Mouse (Mus musculus): ENCODE measurements around the gene Tbc1d5.
"Not testable (repeated sequence)": the region's sequence is repeated elsewhere in the genome, so short reads cannot be mapped to it uniquely, and the experiment has no call there.

Tbc1d5 gene

DNA sequence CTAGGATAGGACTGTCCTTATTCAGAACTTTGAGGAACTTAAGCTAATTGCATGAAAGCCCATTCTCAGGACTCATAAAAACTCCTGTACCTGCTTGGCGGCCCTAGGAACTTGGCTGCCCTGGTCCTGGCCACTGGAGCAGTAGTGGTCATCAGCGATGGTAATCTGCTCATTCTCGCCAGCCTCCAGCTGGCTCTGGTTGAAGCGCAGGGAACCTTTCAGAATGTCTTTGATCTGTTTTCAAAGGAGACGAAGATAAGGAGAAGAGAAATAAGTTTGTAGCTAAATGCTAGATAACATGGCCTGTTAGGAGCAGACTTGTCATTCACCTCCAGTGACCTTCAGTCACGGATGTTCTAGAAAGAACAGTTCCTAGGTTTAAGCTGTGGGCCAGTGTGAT lies 437.8 kb downstream of the Tbc1d5 start:
- no peak for DNase-seq (ENCODE audit: low read depth, low spot score)

DNA sequence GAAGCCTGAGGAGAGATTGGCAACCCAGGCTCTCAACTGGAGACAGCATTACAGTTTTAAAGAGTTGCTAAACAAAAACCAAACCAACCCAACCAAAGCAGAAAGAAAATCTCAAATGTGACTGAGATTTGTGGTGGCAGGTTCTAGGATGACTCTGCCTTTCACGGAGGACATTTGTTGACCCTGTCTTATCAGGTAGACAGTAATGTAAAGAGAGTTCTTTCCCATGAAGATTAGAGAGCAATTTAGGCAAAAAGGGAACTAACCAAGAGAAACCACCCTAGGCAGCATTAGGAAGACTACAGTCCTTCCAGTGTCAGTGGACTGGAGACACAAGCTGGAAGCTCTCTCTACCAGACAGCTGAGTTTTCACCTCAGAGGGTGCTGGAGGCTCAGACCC lies 438.3 kb downstream of the Tbc1d5 start:
- no peak for DNase-seq (ENCODE audit: low read depth, low spot score)

DNA sequence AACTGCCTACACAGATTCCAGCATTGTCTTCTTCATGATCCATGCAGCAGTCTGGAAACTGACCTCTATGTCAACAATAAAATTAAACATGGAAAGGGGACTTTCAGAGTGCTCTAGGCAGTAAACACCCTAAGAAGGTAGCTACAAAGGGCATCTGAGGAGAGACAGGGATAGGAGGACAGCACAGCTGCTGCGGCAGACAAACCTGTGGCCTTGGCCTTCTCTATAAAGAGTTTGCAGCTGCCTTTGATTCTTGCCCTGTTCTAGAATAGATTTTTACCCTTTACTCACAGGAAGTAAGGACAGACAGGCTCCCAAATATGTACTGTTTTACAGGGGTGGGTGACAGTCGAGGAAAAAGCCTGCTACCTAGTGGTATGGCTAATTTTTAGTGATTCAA lies 440.7 kb downstream of the Tbc1d5 start:
- DNase-seq (ENCODE audit: low read depth, low spot score) = no peak

DNA sequence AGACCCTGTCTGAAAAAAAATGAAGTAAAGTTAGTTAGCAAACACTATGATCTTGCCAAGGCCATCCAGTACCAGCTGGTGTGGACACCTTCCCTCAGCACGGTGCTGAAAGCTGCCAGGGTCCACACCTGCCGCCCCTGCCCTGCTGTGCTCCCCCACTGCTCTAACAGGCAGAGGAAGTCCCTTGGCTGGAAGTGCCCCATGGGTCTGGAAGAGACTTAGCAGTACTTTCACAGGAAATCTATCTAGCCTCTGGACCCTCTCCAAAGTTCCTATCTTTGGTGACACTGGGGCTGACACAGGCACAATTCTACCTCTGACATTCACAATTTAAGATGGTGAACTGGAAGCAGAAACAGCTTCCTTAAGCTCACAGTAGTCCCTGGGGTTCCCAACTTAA lies 442.1 kb downstream of the Tbc1d5 start:
- no peak for DNase-seq (ENCODE audit: low read depth, low spot score)

DNA sequence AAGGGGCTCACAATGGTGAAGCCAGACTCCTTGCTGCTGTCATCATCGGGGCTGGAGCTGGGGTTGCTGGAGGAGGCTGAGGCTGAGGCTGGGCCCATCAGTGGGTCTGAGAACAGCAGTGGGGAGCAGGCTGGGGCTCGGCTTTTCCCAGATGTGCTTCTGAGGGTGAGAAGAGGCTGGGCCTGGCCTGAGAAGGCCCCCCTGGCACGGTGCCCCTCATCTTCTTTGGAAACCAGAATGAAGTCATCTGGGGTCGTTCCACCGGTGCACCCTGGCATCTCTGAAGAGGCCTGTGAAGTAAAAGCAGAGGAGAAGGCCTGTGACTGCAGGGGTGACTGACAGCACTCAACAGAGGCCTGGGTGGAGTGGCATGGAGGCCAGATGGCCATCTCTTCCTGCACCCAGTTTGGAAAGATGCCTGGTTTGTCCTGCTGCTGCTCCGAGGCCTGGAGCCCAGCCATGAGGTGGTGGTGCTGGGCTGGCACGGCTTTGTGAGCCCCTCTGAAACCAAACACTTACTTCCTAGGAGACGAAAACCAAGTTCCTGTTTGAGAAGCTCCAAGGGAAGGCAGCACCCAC lies 443.1 kb downstream of the Tbc1d5 start:
- no peak for DNase-seq (ENCODE audit: low read depth, low spot score)

DNA sequence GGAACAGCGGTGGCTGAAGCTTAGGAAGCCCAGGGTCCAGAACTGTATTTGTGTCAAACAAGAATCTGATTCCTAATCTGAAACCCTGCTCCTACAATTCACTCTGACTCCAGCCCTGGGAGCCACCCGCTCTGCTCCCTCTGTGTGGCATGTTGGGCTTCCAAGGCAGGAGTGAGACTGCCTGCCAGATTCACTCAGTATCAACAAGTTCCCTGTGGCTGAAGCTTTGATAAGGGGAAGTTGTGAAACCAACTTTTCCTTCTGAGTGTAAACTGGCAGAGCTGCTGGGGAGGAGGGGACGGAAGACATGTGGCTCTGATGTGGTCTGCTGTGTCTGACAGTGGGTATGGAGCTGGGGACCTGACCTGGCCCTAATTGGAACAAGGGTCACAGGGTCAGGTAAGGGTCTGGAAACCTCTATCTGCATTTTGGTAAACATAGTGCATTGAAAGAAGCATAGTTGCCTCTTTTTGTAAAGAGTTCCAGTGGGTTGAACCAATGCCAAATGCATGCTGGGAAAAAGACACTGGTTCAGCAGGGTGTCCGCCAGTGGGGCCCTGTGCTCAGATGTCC lies 443.7 kb downstream of the Tbc1d5 start:
- DNase-seq (ENCODE audit: low read depth, low spot score) = no peak

DNA sequence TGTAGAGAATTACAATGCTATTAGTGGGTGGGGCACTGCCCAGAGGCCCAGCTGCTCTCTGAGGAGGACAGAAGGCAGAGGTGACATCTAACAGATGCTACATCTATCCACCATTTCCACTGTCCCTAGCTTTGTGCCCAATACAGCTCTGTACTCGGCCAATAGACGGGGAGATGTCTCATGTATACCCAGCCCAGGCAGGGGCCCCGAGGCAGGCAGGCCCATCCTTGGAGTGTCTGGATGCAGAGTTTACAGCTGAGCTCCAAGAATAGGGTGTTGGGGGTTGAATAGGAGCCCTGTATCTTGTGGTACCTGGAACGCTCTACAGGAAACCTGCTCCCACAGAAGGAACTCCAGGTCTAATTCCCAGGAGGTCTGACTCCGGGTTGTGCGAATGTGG lies 444.4 kb downstream of the Tbc1d5 start:
- DNase-seq (ENCODE audit: low read depth, low spot score) = no peak

DNA sequence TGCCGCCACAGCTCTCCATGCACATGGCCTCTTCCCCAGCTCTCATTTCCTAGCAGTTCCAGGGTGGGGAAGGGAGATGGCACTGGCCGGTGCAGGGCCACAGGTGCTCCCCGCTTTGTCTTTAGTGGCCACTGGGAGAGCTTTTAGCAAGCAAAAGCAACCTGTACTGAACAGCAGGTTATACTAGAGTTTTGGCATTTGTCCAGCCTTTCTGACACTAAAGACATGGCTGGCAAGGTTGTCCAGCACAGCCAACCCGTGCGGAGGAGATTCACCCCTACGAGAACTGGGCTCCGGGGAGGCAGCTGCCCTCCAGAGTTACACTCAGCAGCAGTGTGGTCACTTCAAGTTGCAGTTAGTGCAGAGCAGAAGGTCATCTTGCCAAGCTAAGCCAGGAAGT lies 445.8 kb downstream of the Tbc1d5 start:
- DNase-seq (ENCODE audit: low read depth, low spot score) = no peak

DNA sequence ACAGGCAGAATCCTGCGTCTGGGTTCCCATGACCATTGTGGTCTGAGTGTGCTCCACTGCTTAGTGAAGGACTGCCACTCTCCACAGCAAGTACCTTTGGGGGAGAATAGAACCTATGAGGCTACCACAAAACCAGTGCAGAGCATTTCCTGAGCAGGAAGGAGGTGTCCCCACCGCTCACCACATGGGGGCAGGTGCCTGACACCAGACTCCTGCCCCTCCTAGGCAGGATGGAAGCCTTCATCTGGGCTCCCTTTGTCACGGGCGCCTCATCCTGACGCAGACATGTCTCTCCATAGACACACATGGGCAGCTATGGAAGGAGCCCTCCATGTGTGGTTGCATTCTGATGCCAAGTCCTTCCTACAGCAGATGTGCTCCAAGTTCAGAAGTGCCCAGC lies 447.3 kb downstream of the Tbc1d5 start:
- DNase-seq (ENCODE audit: low read depth, low spot score) = no peak

DNA sequence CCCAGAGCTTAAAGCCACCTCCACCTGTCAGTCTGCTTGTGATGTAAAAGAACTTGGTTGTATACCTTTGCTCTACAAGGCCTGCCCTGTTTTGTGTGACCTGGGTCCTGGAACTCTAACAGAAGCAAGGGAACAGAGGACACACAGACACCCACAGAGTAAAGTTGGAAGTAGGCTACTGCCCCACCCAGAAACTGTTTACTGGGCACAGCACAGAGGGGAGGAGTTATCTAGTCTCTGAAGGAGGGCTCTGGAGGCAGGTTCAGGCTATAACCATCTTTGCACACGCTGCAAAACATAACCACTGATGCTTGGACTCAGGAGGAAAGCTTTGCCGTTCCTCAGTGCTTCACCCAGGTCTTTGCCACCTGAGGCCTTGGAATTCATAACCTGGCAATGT lies 448.3 kb downstream of the Tbc1d5 start:
- DNase-seq (ENCODE audit: low read depth, low spot score) = no peak

DNA sequence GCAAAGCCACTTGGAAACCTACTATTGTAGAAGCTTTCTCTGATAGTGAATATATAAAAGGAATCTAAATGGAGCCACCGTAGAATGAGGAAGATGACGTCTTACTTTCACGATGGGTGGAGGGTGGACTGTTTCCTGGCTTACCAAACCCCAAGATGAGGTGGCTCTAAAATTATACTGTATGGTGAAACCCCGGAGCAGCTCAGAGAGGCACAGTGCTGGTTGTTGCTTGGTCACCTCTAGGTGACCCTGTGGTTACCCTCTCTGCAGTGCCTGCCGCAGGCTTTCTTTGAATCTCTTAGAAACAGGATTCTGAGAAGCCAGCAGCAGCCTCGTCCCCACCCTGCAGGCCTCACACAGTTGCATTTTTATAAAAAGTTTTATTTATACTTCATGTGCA lies 449.6 kb downstream of the Tbc1d5 start:
- DNase-seq (ENCODE audit: low read depth, low spot score) = no peak

DNA sequence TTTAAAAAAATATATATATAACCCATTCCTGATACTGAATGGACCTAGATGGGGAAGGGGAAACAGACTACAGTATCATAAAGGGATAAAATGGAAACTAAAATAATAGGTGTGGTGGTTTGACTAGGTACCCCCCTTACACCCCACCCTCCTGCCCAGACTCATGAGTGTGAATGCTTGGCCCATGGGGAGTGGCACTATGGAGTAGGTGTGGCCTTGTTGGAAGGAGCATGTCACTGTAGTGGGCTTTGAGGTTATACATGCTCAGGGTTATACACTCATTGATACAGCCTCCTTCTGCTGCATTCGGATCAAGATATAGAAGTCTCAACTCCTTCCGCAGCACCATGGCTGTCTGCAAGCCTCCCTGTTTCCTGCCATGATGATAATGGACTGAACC lies 450.1 kb downstream of the Tbc1d5 start:
- DNase-seq (ENCODE audit: low read depth, low spot score) = no peak

DNA sequence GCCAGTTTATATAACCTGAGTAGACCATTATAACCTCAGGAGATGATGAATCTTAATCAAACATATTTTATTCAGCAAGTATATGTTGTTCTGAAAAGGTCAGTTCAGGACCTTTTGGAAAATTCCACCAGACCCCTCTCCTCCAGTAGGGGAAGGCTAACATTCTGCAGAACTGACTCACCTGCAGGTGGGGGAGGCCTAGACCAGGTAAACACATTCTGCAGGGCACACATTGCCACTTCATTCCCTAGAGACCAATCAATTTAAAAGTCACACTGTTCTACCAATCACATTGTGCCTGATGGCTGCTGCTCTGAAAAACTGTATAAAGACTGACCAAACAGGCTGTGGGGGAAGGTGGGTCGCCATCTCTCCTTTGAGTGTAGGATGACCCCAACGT lies 452.9 kb downstream of the Tbc1d5 start:
- no peak for DNase-seq (ENCODE audit: low read depth, low spot score)

DNA sequence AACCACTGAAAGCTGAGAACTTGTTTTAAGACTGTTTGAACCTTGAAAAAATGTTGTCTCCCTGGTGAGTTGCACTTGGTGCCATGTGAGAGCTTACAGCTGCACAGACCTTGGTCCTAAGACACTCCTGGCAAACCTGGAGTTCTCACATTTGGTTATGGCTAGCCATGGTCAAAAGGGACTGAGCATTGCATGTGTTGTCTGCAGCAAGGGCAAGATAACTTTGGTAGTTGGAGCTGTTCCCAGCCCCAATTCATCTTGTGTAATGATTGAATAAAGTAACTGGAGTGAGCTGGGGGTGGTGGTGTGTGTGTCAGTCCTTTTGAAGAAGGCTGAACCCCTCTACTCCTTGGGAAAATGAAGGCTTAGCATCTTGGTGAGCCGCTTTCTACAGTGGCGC lies 454.8 kb downstream of the Tbc1d5 start:
- DNase-seq (ENCODE audit: low read depth, low spot score) = no peak

DNA sequence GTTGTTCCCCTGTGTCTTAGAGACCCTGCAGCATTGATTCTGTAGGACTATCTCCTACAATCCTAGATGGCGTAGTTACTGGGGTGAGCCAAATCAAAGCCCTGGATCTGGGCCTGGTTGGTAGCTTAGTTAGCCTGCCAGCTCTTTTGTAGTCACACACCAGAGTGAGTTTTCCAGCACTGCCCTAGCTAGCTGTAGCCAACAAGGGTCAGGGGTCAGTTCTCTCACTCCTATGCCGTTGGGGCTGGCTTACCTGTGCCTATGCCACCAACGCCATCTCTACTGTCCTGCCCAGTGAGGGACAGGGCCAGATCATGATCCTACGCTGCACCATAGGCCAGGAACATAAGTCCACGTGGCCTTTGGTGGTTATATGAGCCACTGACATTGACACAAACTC lies 461.6 kb downstream of the Tbc1d5 start:
- DNase-seq (ENCODE audit: low read depth, low spot score) = no peak

DNA sequence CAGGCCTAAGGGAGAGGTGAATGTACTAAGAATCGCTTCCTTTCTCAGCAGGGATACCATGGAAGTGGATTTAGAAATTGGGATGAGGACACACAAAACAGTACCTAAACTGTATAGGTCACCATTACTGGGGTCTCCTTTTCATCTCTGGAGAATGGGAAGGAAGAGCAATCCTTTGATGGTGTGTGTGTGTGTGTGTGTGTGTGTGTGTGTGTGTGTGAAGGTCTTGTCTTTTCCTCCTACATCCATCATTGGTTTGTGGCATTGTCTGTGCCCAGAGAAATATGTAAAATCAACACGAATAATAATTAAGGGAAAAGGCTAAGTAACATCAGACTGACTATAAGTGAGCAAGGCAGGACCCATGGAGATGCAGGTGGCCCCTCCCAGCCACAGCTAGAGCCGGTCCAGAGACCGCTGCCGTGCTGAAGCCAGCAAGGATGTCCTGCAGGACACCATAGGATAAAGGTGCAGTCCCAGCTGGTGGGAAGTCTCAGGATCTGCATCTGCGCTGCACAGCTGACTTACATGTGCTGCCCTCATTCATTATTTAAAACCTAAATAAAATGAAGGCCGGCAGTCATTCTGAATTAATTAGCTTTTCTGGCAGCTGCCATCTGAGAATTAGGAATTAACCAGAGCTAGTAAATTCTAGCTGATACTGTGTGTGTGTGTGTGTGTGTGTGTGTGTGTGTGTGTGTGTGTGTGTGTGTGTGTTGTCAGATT lies 468.5 kb downstream of the Tbc1d5 start:
- peak; percentile 4 for DNase-seq (ENCODE audit: low read depth, low spot score)

DNA sequence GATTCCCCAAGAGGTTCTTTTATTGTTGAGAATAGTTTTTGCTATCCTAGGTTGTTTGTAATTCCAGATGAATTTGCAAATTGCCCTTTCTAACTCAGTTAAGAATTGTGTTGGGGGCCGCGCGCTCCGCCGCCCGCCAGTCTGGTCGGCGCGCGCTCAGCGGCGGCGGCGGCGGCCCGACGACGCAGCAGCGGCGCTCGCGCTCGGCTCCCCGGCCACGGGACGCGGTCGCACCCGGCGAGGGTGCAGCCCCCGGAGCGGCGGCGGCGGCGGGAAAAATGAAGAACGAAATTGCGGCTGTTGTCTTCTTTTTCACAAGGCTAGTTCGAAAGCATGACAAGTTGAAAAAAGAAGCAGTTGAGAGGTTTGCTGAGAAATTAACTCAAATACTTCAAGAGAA lies 480.7 kb downstream of the Tbc1d5 start:
- not testable (repeated sequence) for DNase-seq (ENCODE audit: low read depth, low spot score)

DNA sequence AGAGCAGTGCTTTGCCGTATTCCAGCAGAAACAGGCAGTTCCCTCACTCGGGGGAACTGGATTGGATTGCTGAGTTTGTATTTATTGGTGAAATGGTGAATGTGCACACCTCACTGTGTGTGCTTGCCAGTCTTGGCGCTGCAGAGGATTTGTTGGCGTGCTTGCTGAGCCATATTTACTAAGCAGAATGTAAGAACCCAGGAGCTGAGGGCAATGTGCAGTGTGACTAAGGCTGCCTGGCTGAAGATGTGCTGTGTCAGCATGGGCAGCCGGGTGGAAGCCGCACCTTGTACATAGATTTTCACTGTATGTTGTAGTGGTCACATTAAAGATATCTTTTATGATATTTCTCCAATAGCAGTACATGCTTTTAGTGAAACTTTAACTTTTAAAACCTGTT lies 491.0 kb downstream of the Tbc1d5 start:
- no peak for DNase-seq (ENCODE audit: low read depth, low spot score)

DNA sequence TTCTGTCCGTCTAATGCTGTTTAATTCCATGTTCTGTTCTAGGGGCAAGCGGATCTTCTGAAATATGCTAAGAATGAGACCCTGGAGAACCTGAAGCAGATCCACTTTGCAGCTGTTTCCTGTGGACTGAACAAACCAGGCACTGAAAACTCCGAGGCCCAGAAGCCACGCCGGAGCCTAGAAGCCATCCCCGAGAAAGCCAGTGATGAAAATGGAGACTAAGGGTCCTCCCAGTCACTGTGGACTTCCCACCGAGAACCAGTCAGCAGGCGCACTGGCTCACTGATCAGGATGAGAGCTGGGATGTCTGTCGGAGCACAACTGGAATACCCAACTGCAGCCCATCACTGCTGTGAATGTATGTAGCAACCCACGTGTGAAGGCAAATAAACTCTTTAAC lies 491.5 kb downstream of the Tbc1d5 start:
- no peak for DNase-seq (ENCODE audit: low read depth, low spot score)

DNA sequence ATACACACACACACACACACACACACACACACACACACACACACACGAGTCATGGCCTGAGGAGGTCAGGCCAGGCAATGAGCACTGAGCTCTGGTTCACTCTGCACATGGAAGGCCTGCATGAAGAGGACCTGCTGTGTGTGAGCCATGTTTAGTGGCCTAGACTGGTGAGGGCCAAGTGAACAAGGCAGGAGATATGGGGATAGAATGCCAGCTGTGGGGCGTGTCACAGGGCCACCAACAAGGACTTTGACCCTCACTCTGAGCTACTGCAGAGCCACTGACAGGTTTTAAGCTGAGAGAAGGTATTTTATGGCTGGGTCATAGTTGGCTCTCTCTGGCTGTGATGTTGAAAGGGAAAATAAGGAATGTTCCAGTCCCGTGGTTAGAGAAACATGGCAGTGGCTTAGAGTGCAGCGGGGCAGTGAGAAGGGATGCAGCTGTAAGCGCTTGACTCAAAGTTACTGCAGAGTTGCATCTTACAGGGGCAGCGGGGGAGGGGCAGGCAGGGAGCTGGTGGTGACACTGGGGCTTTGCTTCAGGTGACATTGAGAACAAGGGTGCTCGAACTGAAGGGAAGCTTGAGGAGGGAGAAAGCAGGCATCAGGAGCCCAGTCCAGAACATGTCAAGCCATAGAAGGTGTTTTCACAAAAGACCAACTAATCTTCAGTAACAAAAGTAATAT lies 494.0 kb downstream of the Tbc1d5 start:
- no peak for DNase-seq (ENCODE audit: low read depth, low spot score)

Data from forelimb bud, embryonic 11.5 days (tissue).